Mouse (Mus musculus): Measurements from ENCODE around the gene Mlec. TPM values are rescaled to one million over a fixed set of nuclear protein-coding genes. Genes with fewer than 3 reads are reported as not detected.

Mlec gene
- polyA plus RNA-seq, 1 experiment from 2014 or later, result 57.7 TPM

GRCm38 (mm10) chr5:115190081-115190480, 32.1 kb upstream of the Mlec start:
- no peak for ATAC-seq (ENCODE audit: low FRiP score, low read depth)
- 74% methylated on average over 12 of the region's 12 CpGs for WGBS
- Histone ChIP-seq H3K27me3 (replicated peaks) (peaks cover 39% of the 10 kb centered on the region), H3K4me2 (replicated peaks) (peak overlapping the region; percentile 30), H3K27ac (no peak overlapping the region), H3K4me1 (peaks cover 60% of the 10 kb centered on the region), H3K4me3 (no peak overlapping the region), H3K9ac (no peak overlapping the region), H3K36me3 (no peaks in the 10 kb centered on the region), H3K9me3 (no peaks in the 10 kb centered on the region)

GRCm38 (mm10) chr5:115188824-115189223, 30.8 kb upstream of the Mlec start:
- H3K9ac ChIP-seq, result no peak overlapping the region
- peaks cover 59% of the 10 kb centered on the region for H3K4me1 ChIP-seq
- H3K27ac ChIP-seq, result no peak overlapping the region
- no peak overlapping the region for H3K4me3 ChIP-seq
- peaks cover 35% of the 10 kb centered on the region for H3K27me3 ChIP-seq (replicated peaks)
- H3K36me3 ChIP-seq, result no peaks in the 10 kb centered on the region
- 52% methylated on average over 5 of the region's 5 CpGs for WGBS
- no peak for ATAC-seq (ENCODE audit: low FRiP score, low read depth)
- no peak overlapping the region for H3K4me2 ChIP-seq (replicated peaks)
- H3K9me3 ChIP-seq, result no peaks in the 10 kb centered on the region

DNA sequence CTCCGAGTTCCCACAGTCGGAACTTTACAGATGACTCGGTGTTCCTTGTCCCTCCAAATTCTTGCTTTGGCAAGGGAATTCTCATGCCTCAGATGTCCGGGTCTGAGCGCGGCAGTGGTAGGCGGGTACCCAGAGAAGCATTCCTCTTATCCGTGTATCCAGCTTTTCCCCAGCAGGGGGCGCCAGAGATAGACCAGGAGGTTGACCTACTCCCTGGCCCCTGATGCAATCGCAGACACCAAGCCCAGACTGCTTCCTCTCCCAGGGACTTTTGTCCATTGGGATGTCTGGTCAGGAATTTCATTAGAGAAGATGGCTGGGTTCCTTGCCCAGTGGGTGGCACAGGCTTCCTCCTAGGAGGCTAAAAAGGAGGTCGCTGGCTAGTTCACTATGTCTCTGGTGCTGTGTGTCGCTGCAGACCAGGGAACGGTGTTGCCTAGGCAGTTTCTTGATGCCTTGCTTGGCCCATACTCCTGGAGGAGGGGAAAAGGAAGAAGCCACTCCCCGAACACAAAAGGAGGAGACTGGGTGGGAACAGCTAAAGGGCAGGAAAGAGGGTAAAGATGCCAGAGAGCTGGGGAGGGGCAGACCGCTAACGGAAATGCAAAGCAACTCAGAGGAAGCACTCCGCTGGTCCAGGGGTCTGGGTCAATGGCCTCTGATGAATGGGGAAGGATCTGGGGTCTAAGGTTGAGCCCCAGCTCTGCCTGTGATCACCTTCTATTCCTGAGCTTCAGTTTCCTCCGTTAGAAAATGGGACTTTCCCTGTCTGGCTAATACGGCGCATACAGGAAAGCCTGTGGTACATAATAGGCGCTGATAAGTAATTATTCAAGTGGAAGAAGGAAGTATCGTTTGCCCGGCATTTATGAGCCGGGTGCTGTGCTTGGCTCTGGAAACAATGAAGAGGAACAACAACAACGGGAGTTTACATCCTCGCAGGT, 29.5 kb upstream of the Mlec start:
- H3K9me3 ChIP-seq, result no peaks in the 10 kb centered on the region
- WGBS, result 12% methylated on average over 26 of the region's 26 CpGs
- no peak overlapping the region for H3K9ac ChIP-seq
- H3K36me3 ChIP-seq, result no peaks in the 10 kb centered on the region
- peak overlapping the region; percentile 38; the same call in 1 of the 2 replicates for H3K27ac ChIP-seq
- H3K27me3 ChIP-seq (replicated peaks), result peaks cover 25% of the 10 kb centered on the region
- no peak overlapping the region for H3K4me3 ChIP-seq
- H3K4me2 ChIP-seq (replicated peaks), result peak overlapping the region; percentile 41
- H3K4me1 ChIP-seq, result peaks cover 52% of the 10 kb centered on the region
- ATAC-seq (ENCODE audit: low FRiP score, low read depth), result peak; percentile 73; the same call in 1 of the 2 replicates

DNA sequence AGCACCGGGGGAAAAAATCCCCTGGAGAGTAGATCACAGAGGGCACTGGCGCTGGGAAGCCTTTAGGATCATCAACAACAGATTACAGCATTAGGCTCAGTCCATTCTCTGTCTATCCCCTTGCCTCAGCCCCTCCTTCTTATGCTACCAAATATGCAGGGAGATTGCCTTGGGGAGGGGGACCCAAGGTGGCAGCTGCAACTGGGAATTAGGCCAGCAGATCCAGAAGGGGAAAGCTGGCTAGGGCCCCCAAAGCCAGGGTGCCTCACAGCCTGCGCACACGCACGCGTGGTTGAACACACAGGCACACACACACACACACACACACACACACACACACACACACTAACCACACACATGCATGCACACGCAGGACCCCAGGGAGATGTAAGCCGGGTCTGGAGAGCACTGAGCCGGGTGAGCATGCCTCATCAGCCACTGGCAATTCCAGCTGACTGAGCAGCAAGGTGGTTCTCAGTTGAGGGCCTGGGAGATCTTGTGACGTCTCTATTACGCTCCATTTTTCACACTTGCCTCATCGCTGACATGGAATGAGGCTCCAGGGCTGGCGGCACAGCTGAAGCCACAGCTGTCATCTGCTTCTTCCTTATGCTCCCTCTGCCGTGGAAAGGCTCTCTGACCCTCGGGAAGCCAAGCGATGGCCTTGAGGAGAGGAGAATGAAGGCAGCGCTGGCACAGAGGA, 28.5 kb upstream of the Mlec start:
- Histone ChIP-seq H3K4me2 (replicated peaks) (peak overlapping the region; percentile 41), H3K4me1 (peaks cover 43% of the 10 kb centered on the region), H3K27ac (peak overlapping the region; percentile 38; the same call in 1 of the 2 replicates), H3K36me3 (no peaks in the 10 kb centered on the region), H3K9me3 (no peaks in the 10 kb centered on the region), H3K9ac (0 out of 2 replicates have a peak overlapping the region, but pooled peaks have one; percentile 26), H3K4me3 (no peak overlapping the region), H3K27me3 (replicated peaks) (peaks cover 17% of the 10 kb centered on the region)
- WGBS, result 39% methylated on average over 17 of the region's 17 CpGs
- ATAC-seq (ENCODE audit: low FRiP score, low read depth), result peak; percentile 67

DNA sequence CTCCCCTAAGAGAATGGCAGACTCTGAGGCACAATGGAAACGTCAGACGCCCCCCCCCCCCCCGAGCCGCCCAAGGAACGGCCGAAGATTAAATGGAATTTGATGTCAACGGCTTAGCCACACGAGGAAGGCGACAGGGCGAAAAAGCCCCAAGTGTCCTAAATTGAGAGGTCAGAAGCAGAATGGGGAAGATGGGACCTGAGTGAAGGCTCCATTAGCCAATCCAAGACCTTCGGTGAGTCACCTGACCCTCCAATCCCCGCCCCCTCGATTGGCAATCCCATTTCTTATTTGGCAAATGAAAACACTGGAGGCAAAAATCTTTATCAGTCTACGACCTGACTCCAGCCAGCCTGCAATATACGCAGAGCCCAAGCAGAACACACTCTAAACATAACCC, 26.7 kb upstream of the Mlec start:
- WGBS, result 22% methylated on average over 15 of the region's 15 CpGs
- H3K4me3 ChIP-seq, result no peak overlapping the region
- peaks cover 1% of the 10 kb centered on the region; the same call in 1 of the 2 replicates for H3K27me3 ChIP-seq (replicated peaks)
- ATAC-seq (ENCODE audit: low FRiP score, low read depth), result no peak
- H3K27ac ChIP-seq, result no peak overlapping the region
- peak overlapping the region; percentile 41 for H3K4me2 ChIP-seq (replicated peaks)
- H3K36me3 ChIP-seq, result no peaks in the 10 kb centered on the region
- H3K9ac ChIP-seq, result peak overlapping the region; percentile 1; the same call in 1 of the 2 replicates
- peaks cover 33% of the 10 kb centered on the region for H3K4me1 ChIP-seq
- H3K9me3 ChIP-seq, result no peaks in the 10 kb centered on the region

DNA sequence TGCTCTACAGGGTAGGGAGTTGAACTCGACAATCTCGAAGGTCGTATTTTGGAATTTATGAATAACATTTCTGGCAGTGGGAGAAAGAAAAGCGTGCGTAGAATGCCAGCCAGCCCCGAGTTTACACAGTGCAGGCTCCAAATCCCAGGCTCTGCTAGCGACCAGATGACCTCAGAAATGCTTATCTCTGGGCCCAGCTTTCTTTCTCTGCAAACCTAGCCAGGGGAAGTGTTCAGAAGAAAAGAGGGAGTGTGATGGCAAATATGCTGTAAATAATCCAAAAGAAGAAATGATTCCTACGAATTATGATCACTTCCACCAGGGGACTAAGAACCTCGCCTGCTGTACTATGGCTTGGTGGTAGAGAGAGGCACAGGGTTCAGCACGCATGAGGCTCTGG, 25.5 kb upstream of the Mlec start:
- no peaks in the 10 kb centered on the region for H3K9me3 ChIP-seq
- peaks cover 33% of the 10 kb centered on the region for H3K4me1 ChIP-seq
- no peaks in the 10 kb centered on the region for H3K27me3 ChIP-seq (replicated peaks)
- 87% methylated on average over 10 of the region's 10 CpGs for WGBS
- no peak for ATAC-seq (ENCODE audit: low FRiP score, low read depth)
- H3K9ac ChIP-seq, result no peak overlapping the region
- no peaks in the 10 kb centered on the region for H3K36me3 ChIP-seq
- H3K4me2 ChIP-seq (replicated peaks), result no peak overlapping the region
- no peak overlapping the region for H3K27ac ChIP-seq
- no peak overlapping the region for H3K4me3 ChIP-seq

GRCm38 (mm10) chr5:115182925-115183324, 24.9 kb upstream of the Mlec start:
- peaks cover 33% of the 10 kb centered on the region for H3K4me1 ChIP-seq
- no peaks in the 10 kb centered on the region for H3K9me3 ChIP-seq
- ATAC-seq (ENCODE audit: low FRiP score, low read depth), result no peak
- no peaks in the 10 kb centered on the region for H3K36me3 ChIP-seq
- H3K4me2 ChIP-seq (replicated peaks), result no peak overlapping the region
- 77% methylated on average over 8 of the region's 8 CpGs for WGBS
- no peak overlapping the region for H3K9ac ChIP-seq
- H3K4me3 ChIP-seq, result no peak overlapping the region
- no peaks in the 10 kb centered on the region for H3K27me3 ChIP-seq (replicated peaks)
- no peak overlapping the region for H3K27ac ChIP-seq

GRCm38 (mm10) chr5:115181248-115181940, 23.4 kb upstream of the Mlec start:
- no peak overlapping the region for H3K27ac ChIP-seq
- no peaks in the 10 kb centered on the region for H3K36me3 ChIP-seq
- H3K4me1 ChIP-seq, result peaks cover 19% of the 10 kb centered on the region
- no peak overlapping the region for H3K4me3 ChIP-seq
- H3K27me3 ChIP-seq (replicated peaks), result no peaks in the 10 kb centered on the region
- ATAC-seq (ENCODE audit: low FRiP score, low read depth), result no peak
- H3K9ac ChIP-seq, result no peak overlapping the region
- WGBS, result 84% methylated on average over 13 of the region's 13 CpGs
- no peak overlapping the region for H3K4me2 ChIP-seq (replicated peaks)
- no peaks in the 10 kb centered on the region for H3K9me3 ChIP-seq

DNA sequence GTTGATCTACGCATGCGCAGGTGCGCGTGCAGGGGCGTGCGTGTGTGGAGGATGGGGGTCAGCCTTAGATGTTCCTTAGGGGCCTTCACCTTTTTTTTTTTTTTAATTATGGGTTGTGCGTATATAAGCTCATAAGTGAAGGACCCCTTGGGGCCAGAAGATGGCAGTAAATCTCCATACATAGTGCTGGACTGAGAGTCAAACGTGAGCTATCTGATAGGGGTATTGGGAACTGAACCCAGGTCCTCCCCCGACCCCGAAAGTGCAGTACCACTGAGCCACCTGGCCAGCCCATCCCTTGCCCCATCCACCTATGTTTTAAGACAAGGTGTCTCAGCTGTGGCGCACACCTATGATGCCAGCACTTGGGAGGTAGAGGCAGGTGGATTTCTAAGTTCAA, 21.6 kb upstream of the Mlec start:
- Histone ChIP-seq H3K27me3 (replicated peaks) (no peaks in the 10 kb centered on the region), H3K4me1 (peaks cover 10% of the 10 kb centered on the region; the same call in 1 of the 2 replicates), H3K4me3 (no peak overlapping the region), H3K4me2 (replicated peaks) (no peak overlapping the region), H3K36me3 (no peaks in the 10 kb centered on the region), H3K9ac (no peak overlapping the region), H3K27ac (no peak overlapping the region), H3K9me3 (no peaks in the 10 kb centered on the region)
- ATAC-seq (ENCODE audit: low FRiP score, low read depth), result no peak
- 93% methylated on average over 11 of the region's 11 CpGs for WGBS

GRCm38 (mm10) chr5:115177866-115178265, 19.9 kb upstream of the Mlec start:
- no peak overlapping the region for H3K4me2 ChIP-seq (replicated peaks)
- H3K9me3 ChIP-seq, result no peaks in the 10 kb centered on the region
- WGBS, result 82% methylated on average over 6 of the region's 6 CpGs
- H3K27ac ChIP-seq, result no peak overlapping the region
- H3K27me3 ChIP-seq (replicated peaks), result no peaks in the 10 kb centered on the region
- no peaks in the 10 kb centered on the region for H3K36me3 ChIP-seq
- H3K4me1 ChIP-seq, result peaks cover 3% of the 10 kb centered on the region; the same call in 1 of the 2 replicates
- no peak overlapping the region for H3K4me3 ChIP-seq
- H3K9ac ChIP-seq, result no peak overlapping the region
- ATAC-seq (ENCODE audit: low FRiP score, low read depth), result no peak

GRCm38 (mm10) chr5:115174554-115174953, 16.6 kb upstream of the Mlec start:
- Histone ChIP-seq H3K36me3 (peaks cover 13% of the 10 kb centered on the region), H3K27me3 (replicated peaks) (no peaks in the 10 kb centered on the region), H3K4me3 (no peak overlapping the region), H3K4me2 (replicated peaks) (no peak overlapping the region), H3K9ac (no peak overlapping the region), H3K27ac (no peak overlapping the region), H3K9me3 (no peaks in the 10 kb centered on the region), H3K4me1 (no peaks in the 10 kb centered on the region)
- WGBS, result 89% methylated on average over 1 of the region's 1 CpGs
- ATAC-seq (ENCODE audit: low FRiP score, low read depth), result no peak

- H3K27me3 ChIP-seq (replicated peaks), result no peaks in the 10 kb centered on the region
- H3K4me2 ChIP-seq (replicated peaks), result no peak overlapping the region
- H3K4me1 ChIP-seq, result peaks cover 4% of the 10 kb centered on the region; the same call in 1 of the 2 replicates
- H3K9ac ChIP-seq, result no peak overlapping the region
- peaks cover 13% of the 10 kb centered on the region for H3K36me3 ChIP-seq
- no peak overlapping the region for H3K27ac ChIP-seq
- no peak overlapping the region for H3K4me3 ChIP-seq
- no peak for ATAC-seq (ENCODE audit: low FRiP score, low read depth)
- 88% methylated on average over 8 of the region's 8 CpGs for WGBS
- no peaks in the 10 kb centered on the region for H3K9me3 ChIP-seq
Measured at GRCm38 (mm10) chr5:115170150-115170549, 12.2 kb upstream of the Mlec start.
